Mouse (Mus musculus) bone marrow macrophage, adult 2 months (primary cell): ENCODE data around the gene Pycr2. TPM values are rescaled to one million over a fixed set of nuclear protein-coding genes. Genes with fewer than 3 reads are reported as not detected.

ENCODE experiments used
- H3K27ac ChIP-seq: 2 replicates; pipeline ENCODE4 v1.5.1; 2012; ENCODE audit warnings: low read depth, low read length; ENCODE audit not compliant: insufficient read depth
- H3K4me1 ChIP-seq: 2 replicates; pipeline ENCODE4 v1.6.1; 2012; ENCODE audit warnings: low read length; ENCODE audit not compliant: control insufficient read depth, insufficient read depth
- H3K4me3 ChIP-seq: 2 replicates; pipeline ENCODE4 v1.5.1; 2012; ENCODE audit warnings: mild to moderate bottlenecking, low read length, moderate library complexity; ENCODE audit not compliant: insufficient read depth
- CTCF ChIP-seq: IDR thresholded peaks from 2 replicates; pipeline ENCODE4 v1.5.1; 2012; ENCODE audit warnings: low read depth, mild to moderate bottlenecking, low read length, moderate library complexity
- POLR2A ChIP-seq: IDR thresholded peaks from 2 replicates; pipeline ENCODE4 v1.6.1; 2012; ENCODE audit warnings: mild to moderate bottlenecking, low read depth, low read length, borderline replicate concordance
- polyA plus RNA-seq: library from polyadenylated mRNA; stranded (reverse); fragments of >200 nt; gene quantifications from 2 replicates; pipeline ENCODE4 v1.2.4, GENCODE M21; 2012; ENCODE audit not compliant: missing spikeins, insufficient read depth, insufficient read length

Gene Pycr2
- 19.2 and 20.9 TPM in 2 replicates for polyA plus RNA-seq

GRCm38 (mm10) chr1:180904039-180904814 lies at the start of gene Pycr2:
Pycr2 (plus strand) TSS chr1:180904293.
- peaks cover 9% of the 10 kb centered on the region for H3K4me1 ChIP-seq
- H3K27ac ChIP-seq, result peak within 1 kb of the TSS; percentile 63
- TF ChIP-seq POLR2A (no peak), CTCF (no peak)
- H3K4me3 ChIP-seq, result peak within 1 kb of the TSS; percentile 88

DNA sequence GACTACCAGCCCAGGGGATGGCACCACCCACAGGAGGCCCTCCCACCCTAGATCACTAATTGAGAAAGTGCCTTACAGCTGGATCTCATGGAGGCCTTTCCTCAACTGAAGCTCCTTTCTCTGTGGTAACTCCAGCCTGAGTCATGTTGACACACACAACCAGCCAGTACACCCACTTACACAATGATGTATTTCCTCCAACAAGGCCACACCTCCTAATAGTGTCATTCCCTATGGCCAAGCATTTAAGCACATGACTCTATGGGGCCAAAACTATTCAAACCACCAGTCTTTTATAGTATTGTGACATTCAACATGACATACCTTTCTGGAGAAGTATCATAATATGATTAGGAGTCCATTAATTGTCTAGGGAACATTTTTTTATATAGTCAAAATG lies 45.3 kb upstream of the Pycr2 start:
- no peak overlapping the region for H3K4me3 ChIP-seq
- H3K27ac ChIP-seq, result no peak overlapping the region
- no peak for TF ChIP-seq POLR2A
- TF ChIP-seq CTCF, result no peak
- peaks cover 24% of the 10 kb centered on the region for H3K4me1 ChIP-seq

DNA sequence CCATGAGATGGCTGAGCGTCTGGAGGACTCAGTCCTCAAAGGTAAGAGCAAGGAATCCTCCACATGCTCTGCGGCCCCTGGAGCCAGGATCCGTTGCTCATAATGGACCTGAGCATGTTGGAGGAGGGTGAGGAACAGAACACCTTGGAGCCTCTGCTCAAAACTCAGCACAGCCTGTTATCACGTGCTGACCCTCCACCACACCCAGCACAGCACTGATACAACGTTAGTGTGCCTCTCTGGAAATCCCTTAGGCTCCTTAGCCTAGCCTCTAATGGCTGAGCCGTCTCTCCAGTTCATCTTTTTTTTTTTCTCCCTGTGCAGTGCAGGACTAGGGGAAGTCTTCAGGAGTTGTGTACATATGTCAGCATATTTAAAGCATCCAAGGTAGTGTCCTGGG lies 44.1 kb upstream of the Pycr2 start:
- Histone ChIP-seq H3K27ac (no peak overlapping the region), H3K4me1 (peaks cover 22% of the 10 kb centered on the region), H3K4me3 (no peak overlapping the region)
- TF ChIP-seq POLR2A (no peak), CTCF (no peak)

- Histone ChIP-seq H3K4me1 (peaks cover 9% of the 10 kb centered on the region), H3K4me3 (no peak overlapping the region), H3K27ac (no peak overlapping the region)
- TF ChIP-seq POLR2A (no peak), CTCF (no peak)
These were observed 40.5 kb upstream of the Pycr2 start for GRCm38 (mm10) chr1:180863606-180864005.

DNA sequence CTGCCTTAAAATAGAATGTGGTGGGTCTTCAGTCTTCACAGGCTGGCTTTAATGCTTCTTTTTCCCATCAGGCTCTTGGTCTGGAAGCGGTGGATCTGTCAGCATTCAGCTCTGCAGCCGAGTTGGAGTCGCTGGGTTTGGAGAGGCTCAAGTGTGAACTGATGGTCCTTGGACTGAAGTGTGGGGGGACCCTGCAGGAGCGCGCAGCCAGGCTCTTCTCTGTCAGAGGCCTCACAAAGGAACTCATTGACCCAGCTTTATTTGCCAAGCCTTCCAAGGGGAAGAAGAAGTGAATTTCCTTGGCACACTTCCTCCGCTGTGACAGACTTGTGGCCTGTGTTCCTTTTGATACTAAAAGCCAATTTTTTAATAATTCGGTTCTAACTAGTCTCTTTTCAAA lies 38.1 kb upstream of the Pycr2 start:
- Histone ChIP-seq H3K4me3 (no peak overlapping the region), H3K4me1 (0 out of 2 replicates have a peak, but pooled peaks cover 3% of the 10 kb centered on the region), H3K27ac (no peak overlapping the region)
- TF ChIP-seq POLR2A (no peak), CTCF (no peak)

DNA sequence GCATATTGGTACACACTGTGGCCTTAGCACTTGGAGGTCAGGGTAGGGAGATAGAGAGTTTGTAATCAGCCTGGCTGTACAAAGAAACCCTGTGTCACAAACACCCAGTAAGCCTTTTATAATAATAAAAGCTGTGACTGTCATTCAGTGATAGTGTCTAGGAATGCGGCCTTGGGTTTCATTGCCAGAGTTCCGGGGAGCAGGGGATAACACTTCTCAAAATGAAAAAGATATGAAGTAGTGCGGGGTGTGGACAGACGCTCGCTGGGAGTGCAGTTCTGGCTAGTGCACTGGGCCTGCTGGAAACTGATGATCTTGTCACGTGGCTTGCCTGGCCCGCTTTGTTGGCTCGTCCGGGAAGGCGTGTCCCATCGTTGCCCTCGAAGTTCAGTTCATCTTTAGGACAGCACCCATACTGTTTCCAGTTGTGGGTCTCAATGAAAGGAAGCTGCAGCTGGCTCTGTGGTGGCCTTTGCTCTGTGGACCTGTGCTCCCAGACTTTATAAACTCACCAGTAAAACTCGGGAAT lies 33.9 kb upstream of the Pycr2 start:
- TF ChIP-seq CTCF (no peak), POLR2A (no peak)
- Histone ChIP-seq H3K4me3 (no peak overlapping the region), H3K4me1 (0 out of 2 replicates have a peak, but pooled peaks cover 3% of the 10 kb centered on the region), H3K27ac (no peak overlapping the region)

DNA sequence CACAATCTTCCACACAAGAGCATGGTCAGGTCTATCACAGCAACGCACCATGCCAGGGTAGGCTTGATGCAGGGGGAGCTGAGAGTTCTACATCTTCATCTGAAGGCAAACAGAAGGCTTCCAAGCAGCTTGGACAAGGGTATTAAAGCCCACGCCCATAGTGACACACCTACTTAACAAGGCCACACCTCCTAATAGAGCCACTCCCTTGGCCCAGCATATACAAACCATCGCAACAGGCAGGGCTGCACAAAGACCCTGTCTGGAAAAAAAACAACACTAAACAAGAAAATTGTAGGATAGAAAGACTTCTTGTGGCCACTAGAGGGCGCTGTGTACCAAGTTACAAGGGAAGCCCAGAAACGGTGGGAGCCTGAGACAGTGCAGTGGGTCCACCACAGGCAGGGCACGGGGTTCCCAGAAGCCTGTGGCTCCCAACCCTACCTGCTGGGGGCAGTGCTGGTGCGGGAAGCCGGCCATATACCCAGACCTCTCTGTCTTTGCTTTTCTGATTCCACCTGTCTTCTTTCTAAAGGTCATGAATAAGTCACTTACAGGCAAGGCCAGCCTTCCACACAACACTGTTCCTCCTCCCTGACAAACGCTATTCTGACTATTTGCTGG lies 30.1 kb upstream of the Pycr2 start:
- TF ChIP-seq CTCF, result peak; percentile 75
- no peak for TF ChIP-seq POLR2A
- Histone ChIP-seq H3K4me1 (no peaks in the 10 kb centered on the region), H3K4me3 (no peak overlapping the region), H3K27ac (no peak overlapping the region)

GRCm38 (mm10) chr1:180874615-180875014 lies 29.5 kb upstream of the Pycr2 start:
- no peak overlapping the region for H3K4me3 ChIP-seq
- TF ChIP-seq POLR2A, result no peak
- no peak for TF ChIP-seq CTCF
- H3K27ac ChIP-seq, result no peak overlapping the region
- H3K4me1 ChIP-seq, result no peaks in the 10 kb centered on the region

GRCm38 (mm10) chr1:180875126-180875525 lies 29.0 kb upstream of the Pycr2 start:
- Histone ChIP-seq H3K4me3 (no peak overlapping the region), H3K4me1 (no peaks in the 10 kb centered on the region), H3K27ac (no peak overlapping the region)
- TF ChIP-seq CTCF (no peak), POLR2A (no peak)

DNA sequence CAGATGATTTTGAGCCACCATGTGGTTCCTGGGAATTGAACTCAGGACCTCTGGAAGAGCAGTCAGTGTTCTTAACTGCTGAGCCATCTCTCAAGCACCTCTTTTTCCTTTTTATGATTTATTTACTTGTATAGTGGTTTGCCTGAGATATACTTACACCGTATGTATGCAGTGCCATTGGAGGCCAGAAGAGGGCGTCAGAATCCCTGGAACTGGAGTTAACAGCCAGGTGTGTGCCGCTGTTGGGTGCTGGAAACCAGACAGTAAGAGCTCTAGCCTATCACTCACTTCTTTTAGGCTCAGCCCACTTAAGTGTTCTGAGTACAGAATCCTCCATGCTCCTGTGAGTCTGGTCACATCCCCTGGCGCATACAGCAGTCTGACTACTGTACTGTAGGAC lies 26.6 kb upstream of the Pycr2 start:
- TF ChIP-seq POLR2A (no peak), CTCF (no peak)
- Histone ChIP-seq H3K4me1 (peaks cover 6% of the 10 kb centered on the region), H3K27ac (no peak overlapping the region), H3K4me3 (no peak overlapping the region)
